Mouse (Mus musculus) liver, embryonic 16.5 days (tissue): ENCODE data around the gene Ppcdc. TPM values are rescaled to one million over a fixed set of nuclear protein-coding genes. Genes with fewer than 3 reads are reported as not detected.

Experiments
- ATAC-seq: fragments of 200-750 bp; cut with Nextera tagmentation; 2 replicates; pipeline ENCODE4 v1.8.0; 2017; ENCODE audit warnings: low read depth, mild to moderate bottlenecking, moderate number of reproducible peaks, moderate library complexity
- H3K27ac ChIP-seq: fragments of 300-500 bp; sonication (generic); 2 replicates; pipeline ENCODE4 v1.5.1; 2014; ENCODE audit warnings: mild to moderate bottlenecking, low read length
- H3K27me3 ChIP-seq: fragments of 300-500 bp; sonication (generic); 2 replicates; pipeline ENCODE4 v1.6.1; 2014; ENCODE audit warnings: low read depth, low read length, mixed read lengths; ENCODE audit not compliant: control insufficient read depth, insufficient read depth
- H3K36me3 ChIP-seq: fragments of 300-500 bp; sonication (generic); 2 replicates; pipeline ENCODE4 v1.6.1; 2014; ENCODE audit warnings: mild to moderate bottlenecking; ENCODE audit not compliant: control insufficient read depth, insufficient read depth
- H3K4me1 ChIP-seq: fragments of 300-500 bp; sonication (generic); 2 replicates; pipeline ENCODE4 v1.6.1; 2014; ENCODE audit warnings: low read depth, low read length, mixed read lengths; ENCODE audit not compliant: control insufficient read depth
- H3K4me2 ChIP-seq: fragments of 300-500 bp; sonication (generic); 2 replicates; pipeline ENCODE4 v1.6.1; 2014; ENCODE audit warnings: low read depth, low read length, mixed read lengths
- H3K4me3 ChIP-seq: fragments of 300-500 bp; sonication (generic); 2 replicates; pipeline ENCODE4 v1.5.1; 2014; ENCODE audit warnings: low read depth, mild to moderate bottlenecking, low read length
- H3K9ac ChIP-seq: fragments of 300-500 bp; sonication (generic); 2 replicates; pipeline ENCODE4 v1.6.1; 2014; ENCODE audit warnings: low read depth, low read length
- H3K9me3 ChIP-seq: fragments of 300-500 bp; sonication (generic); replicated peaks from 2 replicates; pipeline ENCODE4 v1.6.1; 2016; ENCODE audit warnings: low read length; ENCODE audit not compliant: control insufficient read depth
- WGBS: fragments of 180-500 bp; shearing (Covaris S2); extraction: QIAGEN DNeasy Blood & Tissue Kit; methylation state at CpG from one replicate; pipeline ENCODE4 v1.1.7; 2014; ENCODE audit not compliant: insufficient replicate concordance; 5-methylcytosine and 5-hydroxymethylcytosine counted together
- polyA plus RNA-seq: library from polyadenylated mRNA; unstranded; fragments of >200 nt; fragmentation: Nextera tagmentation; extraction: Ambion mirVana; gene quantifications from 2 replicates; pipeline ENCODE4 v1.2.1, GENCODE M21; 2015

Gene Ppcdc
- polyA plus RNA-seq, 1 experiment from 2014 or later = 10.4 TPM

DNA sequence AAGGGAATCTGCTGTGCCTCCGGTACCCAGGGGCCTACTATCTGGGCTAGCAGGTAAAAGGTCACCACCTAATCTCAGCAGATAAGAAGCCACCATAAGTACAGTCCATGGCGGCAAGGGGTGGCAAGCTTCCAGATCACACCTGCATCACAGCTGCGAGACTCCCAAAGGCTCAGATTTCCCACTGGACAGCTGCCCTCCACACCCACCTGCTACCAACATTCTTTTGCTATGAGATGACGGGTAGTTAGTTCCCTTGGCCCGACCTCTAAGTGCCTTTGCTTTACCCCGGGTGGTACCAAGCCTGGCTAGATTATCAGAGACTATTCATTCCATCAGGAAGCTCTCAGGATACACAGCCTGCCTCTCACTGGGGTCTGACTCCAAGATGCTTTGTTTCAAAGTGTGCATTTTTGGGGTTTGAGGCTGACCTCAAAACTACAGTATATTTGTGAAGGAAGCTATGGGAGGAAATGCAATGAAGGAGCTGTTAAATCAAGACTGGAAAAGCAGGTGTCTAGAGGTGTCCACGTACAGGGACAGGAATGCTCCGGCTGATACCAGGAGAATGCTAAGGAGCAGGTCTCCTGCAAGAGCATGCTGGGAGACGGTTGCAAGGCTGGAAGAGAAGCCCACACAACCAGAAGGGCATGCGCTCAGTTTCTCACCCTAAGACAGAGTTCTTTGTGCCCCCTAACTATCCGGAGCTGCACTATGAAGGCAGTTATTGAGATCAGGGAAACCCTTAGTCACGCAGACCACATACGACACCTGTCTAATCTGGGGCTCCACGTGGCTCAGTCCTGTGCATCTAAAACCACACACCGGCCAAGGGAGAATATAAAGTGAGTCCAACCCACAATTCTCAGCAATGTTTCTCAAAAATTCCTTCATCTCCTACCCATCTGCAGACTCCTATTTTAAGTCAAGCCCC lies 37.3 kb downstream of the Ppcdc start:
- no peak overlapping the region for H3K27ac ChIP-seq
- WGBS = 52% methylated on average over 15 of the region's 15 CpGs
- no peak overlapping the region for H3K4me3 ChIP-seq
- no peaks in the 10 kb centered on the region for H3K4me1 ChIP-seq
- no peaks in the 10 kb centered on the region; the same call in 1 of the 2 replicates for H3K9me3 ChIP-seq
- H3K9ac ChIP-seq = no peak overlapping the region
- H3K36me3 ChIP-seq = no peaks in the 10 kb centered on the region
- no peaks in the 10 kb centered on the region for H3K27me3 ChIP-seq
- ATAC-seq = no peak
- no peak overlapping the region for H3K4me2 ChIP-seq

GRCm38 (mm10) chr9:57398773-57399172 lies 41.2 kb downstream of the Ppcdc start:
- WGBS = 74% methylated on average over 2 of the region's 2 CpGs
- Histone ChIP-seq H3K27ac (no peak overlapping the region), H3K4me3 (no peak overlapping the region), H3K36me3 (no peaks in the 10 kb centered on the region), H3K27me3 (no peaks in the 10 kb centered on the region), H3K9ac (no peak overlapping the region), H3K4me1 (no peaks in the 10 kb centered on the region), H3K9me3 (no peaks in the 10 kb centered on the region; the same call in 1 of the 2 replicates), H3K4me2 (no peak overlapping the region)
- no peak for ATAC-seq

DNA sequence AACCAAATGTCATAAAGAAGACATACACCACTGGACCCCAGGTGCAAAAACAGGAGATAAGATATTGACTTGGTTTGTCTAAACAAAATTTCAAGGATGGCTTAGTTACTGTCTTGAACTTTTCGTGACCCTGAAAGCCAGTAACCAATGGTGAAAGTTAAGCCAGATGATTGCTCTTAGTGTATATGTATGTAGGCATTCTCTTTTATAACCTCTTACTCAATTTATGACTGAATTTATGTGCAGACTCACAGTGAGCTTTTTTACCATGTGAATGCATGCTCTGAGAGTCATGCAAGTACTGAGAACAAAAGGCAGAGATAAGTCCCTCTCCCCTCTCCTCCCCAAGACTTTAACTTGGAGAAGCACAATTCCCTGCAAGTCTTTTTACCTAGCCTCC lies 47.0 kb downstream of the Ppcdc start:
- Histone ChIP-seq H3K4me1 (no peaks in the 10 kb centered on the region), H3K9me3 (no peaks in the 10 kb centered on the region), H3K27ac (no peak overlapping the region), H3K9ac (no peak overlapping the region), H3K27me3 (no peaks in the 10 kb centered on the region), H3K36me3 (no peaks in the 10 kb centered on the region), H3K4me3 (no peak overlapping the region), H3K4me2 (no peak overlapping the region)
- 49% methylated on average over 1 of the region's 1 CpGs for WGBS
- no peak for ATAC-seq

DNA sequence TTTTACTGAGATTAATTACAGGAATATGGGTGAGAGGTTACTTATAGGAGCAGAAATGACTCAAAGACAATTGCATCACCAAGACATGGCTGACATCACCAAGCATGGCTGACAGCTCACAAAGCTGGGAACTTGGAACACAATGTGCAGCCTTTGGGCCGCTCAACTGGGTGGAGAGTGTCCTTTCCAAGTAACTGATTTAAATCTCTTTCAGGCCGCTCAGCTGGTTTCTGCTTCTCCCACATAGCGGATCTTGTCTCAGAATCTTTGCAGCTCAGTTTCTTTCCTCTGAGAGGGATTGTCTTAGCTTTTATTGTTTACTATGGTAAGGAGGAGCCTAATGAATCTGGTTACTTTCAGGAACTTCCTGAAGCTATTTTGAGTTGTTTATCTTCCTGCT lies 49.1 kb downstream of the Ppcdc start:
- ATAC-seq = no peak
- Histone ChIP-seq H3K4me3 (no peak overlapping the region), H3K9me3 (no peaks in the 10 kb centered on the region), H3K4me2 (no peak overlapping the region), H3K9ac (no peak overlapping the region), H3K36me3 (no peaks in the 10 kb centered on the region), H3K4me1 (no peaks in the 10 kb centered on the region), H3K27me3 (no peaks in the 10 kb centered on the region), H3K27ac (no peak overlapping the region)
- WGBS = 62% methylated on average over 3 of the region's 3 CpGs

GRCm38 (mm10) chr9:57389131-57389530 lies 50.8 kb downstream of the Ppcdc start:
- Histone ChIP-seq H3K4me3 (no peak overlapping the region), H3K4me1 (no peaks in the 10 kb centered on the region), H3K27me3 (no peaks in the 10 kb centered on the region), H3K36me3 (no peaks in the 10 kb centered on the region), H3K9me3 (no peaks in the 10 kb centered on the region), H3K9ac (no peak overlapping the region), H3K27ac (no peak overlapping the region), H3K4me2 (no peak overlapping the region)
- WGBS = 15% methylated on average over 1 of the region's 1 CpGs
- no peak for ATAC-seq

DNA sequence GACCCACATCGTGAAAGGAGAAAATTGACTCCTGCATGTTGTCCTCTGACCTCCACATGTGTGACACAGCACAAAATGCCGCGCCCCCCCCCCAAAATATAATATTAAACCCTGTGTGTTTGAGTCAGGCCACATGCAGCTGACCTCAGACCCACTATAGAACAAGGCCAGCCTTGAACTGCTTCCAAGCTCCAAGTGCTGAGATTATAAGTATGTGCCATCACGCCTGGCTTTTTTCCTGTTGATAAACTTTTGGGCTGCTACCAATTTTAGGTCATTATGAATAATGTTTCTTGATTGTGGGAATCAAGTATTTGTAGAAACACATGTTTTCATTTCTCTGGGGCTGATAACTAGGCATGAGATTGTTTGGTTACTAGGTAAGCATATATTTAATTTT lies 53.0 kb downstream of the Ppcdc start:
- 57% methylated on average over 4 of the region's 4 CpGs for WGBS
- no peak for ATAC-seq
- Histone ChIP-seq H3K4me3 (no peak overlapping the region), H3K4me2 (no peak overlapping the region), H3K27ac (no peak overlapping the region), H3K4me1 (no peaks in the 10 kb centered on the region), H3K9me3 (no peaks in the 10 kb centered on the region), H3K27me3 (no peaks in the 10 kb centered on the region), H3K9ac (no peak overlapping the region), H3K36me3 (no peaks in the 10 kb centered on the region)

DNA sequence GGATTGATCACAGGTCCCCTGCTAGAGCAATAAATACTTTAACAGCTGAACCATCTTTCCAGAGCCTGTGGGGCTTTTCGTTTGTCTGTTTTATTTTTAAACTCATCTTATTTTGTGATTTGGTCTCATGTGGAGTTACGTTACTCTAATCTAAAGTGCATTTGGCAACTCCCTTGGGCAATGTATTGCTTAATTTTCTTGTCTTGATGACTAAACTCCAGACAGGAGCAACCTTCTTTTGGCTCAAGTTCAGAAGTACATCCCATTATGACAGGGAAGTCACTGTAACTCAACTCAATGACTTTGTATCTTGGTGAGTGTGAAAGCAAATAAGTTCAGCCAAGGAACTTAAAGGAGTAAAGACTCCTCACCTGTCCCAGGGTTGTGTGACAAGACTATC lies 55.3 kb downstream of the Ppcdc start:
- H3K27me3 ChIP-seq = no peaks in the 10 kb centered on the region
- WGBS = 47% methylated on average over 2 of the region's 2 CpGs

GRCm38 (mm10) chr9:57360999-57361398 lies 78.9 kb downstream of the Ppcdc start:
- Histone ChIP-seq H3K27me3 (no peaks in the 10 kb centered on the region), H3K4me1 (no peaks in the 10 kb centered on the region), H3K27ac (no peak overlapping the region), H3K36me3 (no peaks in the 10 kb centered on the region), H3K4me3 (no peak overlapping the region), H3K9me3 (no peaks in the 10 kb centered on the region), H3K9ac (no peak overlapping the region), H3K4me2 (no peak overlapping the region)
- WGBS = 61% methylated on average over 3 of the region's 3 CpGs
- no peak for ATAC-seq

More for the DNA sequence above, 55.3 kb downstream of the Ppcdc start:
- Histone ChIP-seq H3K4me3 (no peak overlapping the region), H3K4me1 (no peaks in the 10 kb centered on the region), H3K9me3 (no peaks in the 10 kb centered on the region), H3K27ac (no peak overlapping the region), H3K9ac (no peak overlapping the region), H3K36me3 (no peaks in the 10 kb centered on the region), H3K4me2 (no peak overlapping the region)
- no peak for ATAC-seq

DNA sequence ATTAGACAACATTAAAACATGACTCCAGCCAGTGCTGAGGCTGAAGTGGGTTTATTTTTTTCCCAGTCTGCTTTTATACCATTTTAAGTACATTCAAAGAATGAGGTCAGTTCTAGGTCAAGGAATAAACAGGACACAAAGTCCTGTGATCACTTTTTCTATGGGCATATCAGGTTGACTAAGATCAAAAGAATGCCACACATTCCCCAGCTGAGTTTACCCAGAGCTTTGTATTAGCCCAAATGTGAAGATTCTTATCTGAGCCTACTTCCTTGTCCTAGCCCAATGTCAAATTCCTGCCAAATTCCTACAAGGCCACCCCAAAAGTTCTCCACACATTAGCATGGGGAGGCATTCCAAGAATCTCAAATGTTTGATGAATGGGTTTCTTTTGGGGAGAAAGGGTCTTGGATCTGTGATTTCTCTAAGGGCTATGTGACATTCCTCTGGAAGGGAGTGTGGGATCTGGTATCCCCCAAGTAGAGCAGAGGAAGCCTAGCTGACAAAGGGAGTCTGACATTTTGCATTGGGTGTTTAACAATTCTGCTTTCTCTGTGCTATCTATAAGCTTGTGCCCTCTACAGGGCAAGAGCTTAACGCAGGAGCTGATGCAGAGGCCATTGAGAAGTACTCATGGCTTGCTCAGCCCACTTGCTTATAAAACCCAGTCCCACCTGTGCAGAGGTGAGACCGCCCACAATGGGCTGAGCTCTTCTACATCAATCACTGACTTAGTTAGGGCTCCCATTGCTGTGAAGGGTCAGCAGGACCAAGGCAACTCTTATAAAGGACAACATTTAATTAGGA lies 85.3 kb downstream of the Ppcdc start:
- H3K27ac ChIP-seq = no peak overlapping the region
- no peaks in the 10 kb centered on the region for H3K9me3 ChIP-seq
- no peaks in the 10 kb centered on the region for H3K27me3 ChIP-seq
- H3K9ac ChIP-seq = no peak overlapping the region
- no peak for ATAC-seq
- 47% methylated on average over 2 of the region's 2 CpGs for WGBS
- no peak overlapping the region for H3K4me3 ChIP-seq
- H3K4me1 ChIP-seq = no peaks in the 10 kb centered on the region
- no peaks in the 10 kb centered on the region for H3K36me3 ChIP-seq
- no peak overlapping the region for H3K4me2 ChIP-seq
